Mouse (Mus musculus): ENCODE measurements around the gene Wfdc3. TPM values are rescaled to one million over a fixed set of nuclear protein-coding genes. Genes with fewer than 3 reads are reported as not detected.

Wfdc3 gene
- polyA plus RNA-seq, 1 experiment from 2014 or later: 1.0 TPM

DNA sequence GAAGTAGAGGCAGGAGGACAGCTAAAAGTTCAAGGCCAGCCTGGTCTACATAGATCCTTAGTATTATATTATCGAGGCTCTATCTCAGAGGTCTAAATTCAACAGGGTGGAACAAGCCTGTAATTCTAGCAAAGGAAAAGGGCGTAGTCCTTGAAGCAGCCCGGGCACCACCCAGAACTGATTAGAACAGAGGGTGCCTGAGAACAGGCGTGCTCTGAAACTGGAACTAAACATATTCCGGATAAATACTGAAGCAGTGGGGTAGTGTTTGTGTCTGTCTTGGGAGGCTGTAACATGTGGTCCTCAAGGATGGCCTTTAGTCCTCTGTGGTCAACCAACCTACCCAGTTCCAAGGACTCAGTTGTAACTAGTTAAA lies 28.2 kb upstream of the Wfdc3 start:
- Histone ChIP-seq H3K9me3 (replicated peaks) (no peaks in the 10 kb centered on the region), H3K27me3 (peaks cover 29% of the 10 kb centered on the region), H3K4me3 (replicated peaks) (peak overlapping the region; percentile 83), H3K36me3 (peaks cover 31% of the 10 kb centered on the region), H3K27ac (peak overlapping the region; percentile 95), H3K4me1 (replicated peaks) (peaks cover 48% of the 10 kb centered on the region), H3K9ac (peak overlapping the region; percentile 96), H3K4me2 (peak overlapping the region; percentile 78)
- DNase-seq: peak; percentile 55
- ATAC-seq (ENCODE audit: low read depth): peak; percentile 66
- 29% methylated on average over 5 of the region's 5 CpGs for WGBS (ENCODE audit: insufficient replicate concordance)

DNA sequence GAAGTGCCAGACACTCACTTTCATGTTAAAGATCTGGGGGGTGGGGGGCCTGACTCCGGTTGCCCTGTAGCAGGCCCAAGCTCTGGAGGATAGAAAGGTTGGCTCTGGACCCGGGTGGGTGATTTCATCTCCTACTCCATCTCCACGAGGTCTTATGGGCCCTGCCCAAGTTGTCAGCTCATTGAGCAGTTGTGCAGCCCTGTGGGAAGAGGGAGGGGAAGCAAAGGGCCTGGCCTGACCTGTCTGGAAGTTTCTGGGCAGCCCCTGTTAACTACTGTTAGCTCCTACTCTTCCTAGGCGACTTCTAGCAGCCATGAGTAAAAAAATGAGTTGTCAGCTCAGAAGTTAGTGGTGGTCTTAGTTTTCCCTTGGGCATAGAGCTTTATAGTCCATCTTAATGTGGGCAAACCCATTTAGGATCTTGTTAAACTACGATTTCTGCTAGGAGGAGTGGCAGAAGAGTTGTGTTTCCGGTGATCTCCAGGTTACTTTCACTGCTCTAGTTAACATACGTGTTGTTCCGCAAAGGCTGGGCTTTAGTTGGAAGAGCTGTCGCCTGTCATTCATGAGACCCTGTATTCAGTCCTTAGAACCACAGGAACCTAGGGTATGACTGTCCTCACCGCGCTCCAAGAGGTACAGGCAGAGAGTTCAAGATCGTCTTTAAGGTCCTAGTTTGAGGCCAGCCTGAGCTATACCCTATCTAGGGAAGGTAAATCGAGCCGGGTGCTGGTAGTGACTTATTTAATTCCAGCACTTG lies 27.7 kb upstream of the Wfdc3 start:
- Histone ChIP-seq H3K9me3 (replicated peaks) (no peaks in the 10 kb centered on the region), H3K4me2 (peak overlapping the region; percentile 78), H3K36me3 (peaks cover 32% of the 10 kb centered on the region), H3K4me1 (replicated peaks) (peaks cover 49% of the 10 kb centered on the region), H3K27me3 (peaks cover 24% of the 10 kb centered on the region), H3K9ac (peak overlapping the region; percentile 96), H3K4me3 (replicated peaks) (peak overlapping the region; percentile 83), H3K27ac (peak overlapping the region; percentile 95)
- 59% methylated on average over 14 of the region's 14 CpGs for WGBS (ENCODE audit: insufficient replicate concordance)
- DNase-seq (no peak), ATAC-seq (ENCODE audit: low read depth) (peak; percentile 6)

DNA sequence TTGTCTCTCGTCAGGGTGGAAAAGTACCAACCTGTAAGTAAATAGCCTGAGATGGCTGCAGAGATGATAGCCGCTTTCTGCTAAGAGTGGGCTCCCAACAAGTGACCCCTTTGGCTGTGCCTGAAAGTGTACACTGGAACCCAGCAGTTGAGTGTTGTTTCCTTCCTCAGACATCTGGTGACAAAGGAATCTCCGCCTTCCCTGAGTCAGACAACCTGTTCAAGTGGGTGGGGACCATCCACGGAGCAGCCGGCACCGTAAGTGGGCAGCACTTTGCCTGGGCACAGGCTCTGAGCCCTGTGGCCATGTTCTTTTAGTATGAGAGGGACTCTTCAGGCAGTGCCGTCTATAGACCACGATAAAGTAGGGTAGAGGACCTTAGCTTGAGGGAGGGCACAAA lies 25.4 kb upstream of the Wfdc3 start:
- no peak for ATAC-seq (ENCODE audit: low read depth)
- Histone ChIP-seq H3K4me1 (replicated peaks) (peaks cover 62% of the 10 kb centered on the region), H3K27me3 (peaks cover under 1% of the 10 kb centered on the region), H3K9ac (peak overlapping the region; percentile 96), H3K9me3 (replicated peaks) (no peaks in the 10 kb centered on the region), H3K4me2 (peak overlapping the region; percentile 78), H3K4me3 (replicated peaks) (peak overlapping the region; percentile 83), H3K36me3 (peaks cover 55% of the 10 kb centered on the region), H3K27ac (peak overlapping the region; percentile 95)
- DNase-seq: no peak
- 64% methylated on average over 8 of the region's 8 CpGs for WGBS (ENCODE audit: insufficient replicate concordance)

DNA sequence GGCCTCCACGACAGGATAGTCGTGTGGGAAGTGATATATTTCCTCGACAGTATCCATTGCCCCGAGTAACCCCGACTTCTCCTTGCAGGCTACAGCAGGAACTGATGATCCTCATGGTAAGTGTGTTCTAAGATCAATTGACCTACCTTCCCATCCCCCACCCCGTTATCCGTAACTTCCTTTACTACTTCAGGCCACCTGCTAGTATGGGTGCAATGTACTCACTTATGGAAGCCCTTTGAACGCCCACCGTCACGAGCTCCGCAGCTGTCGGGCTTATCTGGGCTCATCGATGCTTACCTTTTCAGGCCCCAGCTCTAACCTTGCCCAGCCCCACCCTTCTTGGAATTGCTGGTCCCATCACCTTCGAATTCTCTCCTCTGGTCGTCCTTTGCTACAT lies 24.5 kb upstream of the Wfdc3 start:
- Histone ChIP-seq H3K9ac (peak overlapping the region; percentile 96), H3K4me1 (replicated peaks) (peaks cover 64% of the 10 kb centered on the region), H3K27ac (peak overlapping the region; percentile 95), H3K27me3 (no peaks in the 10 kb centered on the region), H3K9me3 (replicated peaks) (no peaks in the 10 kb centered on the region), H3K4me2 (peak overlapping the region; percentile 78), H3K4me3 (replicated peaks) (peak overlapping the region; percentile 83), H3K36me3 (peaks cover 63% of the 10 kb centered on the region)
- ATAC-seq (ENCODE audit: low read depth): no peak
- WGBS (ENCODE audit: insufficient replicate concordance): under 1% methylated on average over 15 of the region's 15 CpGs
- no peak for DNase-seq

DNA sequence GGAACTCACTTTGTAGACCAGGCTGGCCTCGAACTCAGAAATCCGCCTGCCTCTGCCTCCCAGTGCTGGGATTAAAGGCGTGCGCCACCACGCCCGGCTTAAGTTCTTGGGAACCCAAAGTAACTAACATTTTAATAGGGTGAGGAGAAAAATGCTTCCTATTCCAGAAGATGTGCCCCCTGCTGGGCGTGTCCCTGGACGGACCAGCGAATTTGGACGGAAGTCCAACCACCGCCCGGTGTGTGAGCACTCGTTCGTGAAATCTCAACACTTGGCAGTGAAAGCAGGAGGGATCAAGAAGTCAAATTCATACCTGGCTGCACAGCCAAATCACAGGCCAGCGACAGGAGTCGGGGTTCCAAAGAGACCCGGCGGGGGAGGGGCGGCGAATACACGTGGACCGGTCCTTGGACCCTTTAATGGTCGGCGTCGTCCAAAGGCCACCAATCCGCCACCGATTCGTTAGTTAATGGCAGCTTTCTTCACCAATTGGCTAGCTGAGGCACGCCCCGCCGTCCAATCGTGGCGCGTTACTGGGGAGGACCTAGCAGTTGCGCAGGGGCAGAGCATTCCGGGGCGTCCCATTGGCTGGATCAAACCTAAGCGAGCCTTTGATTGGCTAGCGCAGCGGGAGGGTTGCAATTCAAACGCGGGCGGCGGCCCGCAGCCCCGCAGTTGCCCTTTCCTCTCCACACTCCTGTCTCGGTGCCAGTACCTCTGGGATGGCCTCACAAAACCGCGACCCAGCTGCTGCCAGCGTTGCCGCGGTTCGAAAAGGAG lies 23.7 kb upstream of the Wfdc3 start, which contains the start of gene Ube2c:
Ube2c (plus strand) TSS at position 641 of the 780 bp plus-strand sequence.
- Histone ChIP-seq H3K27me3 (no peaks in the 10 kb centered on the region), H3K36me3 (peaks cover 71% of the 10 kb centered on the region), H3K4me1 (replicated peaks) (peaks cover 68% of the 10 kb centered on the region), H3K9ac (peak within 1 kb of the TSS; percentile 96), H3K4me3 (replicated peaks) (peak within 1 kb of the TSS; percentile 83), H3K27ac (peak within 1 kb of the TSS; percentile 95), H3K9me3 (replicated peaks) (no peaks in the 10 kb centered on the region), H3K4me2 (peak within 1 kb of the TSS; percentile 78)
- ATAC-seq (ENCODE audit: low read depth): peak; percentile 94
- WGBS (ENCODE audit: insufficient replicate concordance): 2% methylated on average over 53 of the region's 53 CpGs
- DNase-seq: peak; percentile 99

DNA sequence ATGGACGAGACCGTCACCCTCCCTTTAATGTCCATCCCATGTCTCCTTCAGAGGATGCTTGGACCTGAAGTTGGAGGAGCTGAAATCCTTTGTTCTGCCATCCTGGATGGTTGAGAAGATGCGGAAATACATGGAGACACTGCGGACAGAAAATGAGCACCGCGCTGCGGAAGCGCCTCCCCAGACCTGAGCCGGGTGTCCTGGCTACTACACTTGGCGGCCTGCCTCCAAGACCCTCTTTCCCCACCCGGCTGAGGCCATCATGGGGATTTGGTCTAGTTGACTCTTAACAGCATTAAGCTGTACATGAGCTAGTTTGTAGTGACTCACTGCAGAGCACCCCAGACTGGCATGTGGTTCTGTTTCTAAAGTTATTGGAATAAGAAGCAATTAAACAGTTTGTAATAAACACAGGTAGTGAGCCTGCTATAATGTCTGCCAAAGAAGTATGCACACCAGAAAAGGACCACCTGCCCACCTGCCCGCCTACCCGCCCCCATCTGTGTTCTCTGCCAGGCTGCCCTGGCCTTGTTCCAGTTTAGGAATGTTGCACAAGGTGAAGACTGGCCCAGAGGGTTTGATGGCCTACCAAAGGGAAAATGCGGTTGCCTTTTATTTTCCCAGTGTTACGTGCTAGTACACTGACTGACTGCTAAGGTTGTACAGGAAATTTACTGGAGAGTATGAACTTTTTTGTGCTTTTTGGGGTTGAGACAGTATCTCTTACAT lies 22.2 kb upstream of the Wfdc3 start:
- Histone ChIP-seq H3K36me3 (peaks cover 76% of the 10 kb centered on the region), H3K27ac (peak overlapping the region; percentile 65), H3K9me3 (replicated peaks) (no peaks in the 10 kb centered on the region), H3K9ac (peak overlapping the region; percentile 22), H3K27me3 (no peaks in the 10 kb centered on the region), H3K4me2 (peak overlapping the region; percentile 73), H3K4me1 (replicated peaks) (peaks cover 63% of the 10 kb centered on the region), H3K4me3 (replicated peaks) (peak overlapping the region; percentile 67; the same call in 1 of the 2 replicates)
- WGBS (ENCODE audit: insufficient replicate concordance): 92% methylated on average over 15 of the region's 15 CpGs
- DNase-seq (no peak), ATAC-seq (ENCODE audit: low read depth) (no peak)

DNA sequence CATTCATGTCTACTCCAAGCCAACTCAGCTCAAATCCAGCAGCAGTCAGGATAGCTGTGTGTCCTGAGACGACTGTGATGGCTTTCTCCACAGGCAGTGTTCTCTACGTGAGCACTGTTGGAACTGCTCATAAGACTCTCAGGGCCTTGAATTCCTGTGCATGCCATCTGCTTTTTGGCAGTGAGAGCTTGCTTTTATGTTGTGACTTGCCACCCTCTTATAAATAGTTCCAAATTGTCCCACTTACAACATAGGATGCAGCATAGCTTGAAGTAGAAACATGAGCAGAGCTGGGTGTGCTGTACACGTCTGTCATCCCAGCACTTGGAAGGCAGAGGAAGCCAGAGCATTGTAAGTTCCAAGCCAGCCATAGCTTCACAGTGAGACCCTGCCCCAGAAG lies 20.1 kb upstream of the Wfdc3 start:
- Histone ChIP-seq H3K9me3 (replicated peaks) (no peaks in the 10 kb centered on the region), H3K9ac (peak overlapping the region; percentile 33; the same call in 1 of the 2 replicates), H3K4me3 (replicated peaks) (no peak overlapping the region), H3K27me3 (no peaks in the 10 kb centered on the region), H3K4me2 (no peak overlapping the region), H3K4me1 (replicated peaks) (peaks cover 63% of the 10 kb centered on the region), H3K27ac (peak overlapping the region; percentile 71), H3K36me3 (peaks cover 76% of the 10 kb centered on the region)
- 73% methylated on average over 3 of the region's 3 CpGs for WGBS (ENCODE audit: insufficient replicate concordance)
- ATAC-seq (ENCODE audit: low read depth) (no peak), DNase-seq (no peak)

DNA sequence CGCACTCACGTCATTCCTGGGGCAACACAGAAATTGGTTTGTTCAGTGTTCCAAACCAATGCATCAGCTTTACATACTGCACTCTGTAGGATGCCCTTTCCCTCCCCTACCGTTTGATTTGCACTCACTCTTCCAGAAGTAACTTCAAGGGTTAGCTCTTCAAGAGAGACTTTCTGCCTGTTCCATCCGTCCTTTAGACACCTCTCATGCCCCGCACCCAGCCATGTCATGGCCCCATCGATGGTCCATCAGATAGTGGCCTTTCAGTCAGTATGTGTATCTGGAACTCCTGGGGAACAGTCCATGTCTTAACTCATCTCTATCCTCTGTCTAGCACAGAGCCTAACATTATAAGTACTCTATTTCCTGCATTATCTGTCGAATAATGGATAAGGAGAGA lies 16.9 kb upstream of the Wfdc3 start:
- DNase-seq (no peak), ATAC-seq (ENCODE audit: low read depth) (0 out of 2 replicates have a peak, but pooled peaks have one; percentile 7)
- Histone ChIP-seq H3K9me3 (replicated peaks) (no peaks in the 10 kb centered on the region), H3K27me3 (no peaks in the 10 kb centered on the region), H3K36me3 (peaks cover 89% of the 10 kb centered on the region), H3K4me1 (replicated peaks) (peaks cover 80% of the 10 kb centered on the region), H3K4me2 (peak overlapping the region; percentile 56; the same call in 1 of the 2 replicates), H3K9ac (peak overlapping the region; percentile 68), H3K27ac (peak overlapping the region; percentile 98), H3K4me3 (replicated peaks) (no peak overlapping the region)
- 79% methylated on average over 7 of the region's 7 CpGs for WGBS (ENCODE audit: insufficient replicate concordance)

DNA sequence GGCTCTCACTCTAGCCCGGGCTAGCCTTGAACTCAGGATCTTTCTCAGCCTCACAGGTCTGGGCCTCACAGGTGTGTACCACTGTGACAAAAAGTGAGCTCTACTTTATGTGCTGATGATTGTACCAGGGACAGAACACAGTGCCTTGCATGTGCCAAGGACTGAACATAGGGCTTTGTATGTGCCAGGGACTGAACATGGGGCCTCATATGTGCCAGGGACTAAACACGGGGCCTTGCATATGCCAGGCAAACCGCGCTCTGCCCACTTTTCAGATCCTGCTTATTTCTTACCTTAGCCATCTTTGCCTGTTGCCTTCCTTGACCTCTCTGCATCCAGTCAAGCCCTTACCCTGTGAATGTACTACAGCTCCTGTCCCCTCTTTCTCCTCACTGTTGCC lies 16.2 kb upstream of the Wfdc3 start:
- no peak overlapping the region for H3K4me3 ChIP-seq (replicated peaks)
- H3K4me1 ChIP-seq (replicated peaks): peaks cover 81% of the 10 kb centered on the region
- peak overlapping the region; percentile 56 for H3K4me2 ChIP-seq
- H3K9me3 ChIP-seq (replicated peaks): no peaks in the 10 kb centered on the region
- no peak for DNase-seq
- peaks cover 89% of the 10 kb centered on the region for H3K36me3 ChIP-seq
- peak overlapping the region; percentile 98 for H3K27ac ChIP-seq
- ATAC-seq (ENCODE audit: low read depth): no peak
- H3K27me3 ChIP-seq: no peaks in the 10 kb centered on the region
- WGBS (ENCODE audit: insufficient replicate concordance): 88% methylated on average over 4 of the region's 4 CpGs
- H3K9ac ChIP-seq: peak overlapping the region; percentile 68

DNA sequence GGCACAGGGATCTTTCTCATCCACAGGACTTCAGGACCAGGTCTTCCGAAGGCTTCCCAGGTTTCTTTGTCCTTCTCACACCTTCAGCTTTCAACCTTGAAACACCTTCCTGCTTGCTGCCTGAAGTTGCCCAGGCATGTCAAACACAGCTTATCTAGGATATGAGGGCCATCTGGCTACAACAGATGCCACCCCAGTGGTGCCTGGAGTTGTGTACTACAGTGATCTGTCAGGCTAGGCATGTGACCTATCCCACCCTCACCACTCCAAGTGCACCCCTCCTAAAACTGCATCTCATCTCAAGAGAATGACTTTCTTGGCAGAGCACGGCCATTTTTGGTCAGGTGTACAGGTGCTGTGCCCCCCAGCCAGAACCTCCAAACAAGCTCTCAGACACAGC lies 15.8 kb upstream of the Wfdc3 start:
- Histone ChIP-seq H3K9me3 (replicated peaks) (no peaks in the 10 kb centered on the region; the same call in 1 of the 2 replicates), H3K9ac (peak overlapping the region; percentile 68), H3K4me2 (peak overlapping the region; percentile 56), H3K27ac (peak overlapping the region; percentile 98), H3K4me3 (replicated peaks) (no peak overlapping the region), H3K36me3 (peaks cover 89% of the 10 kb centered on the region), H3K4me1 (replicated peaks) (peaks cover 81% of the 10 kb centered on the region), H3K27me3 (no peaks in the 10 kb centered on the region)
- ATAC-seq (ENCODE audit: low read depth): peak; percentile 90
- DNase-seq: peak; percentile 75
- 65% methylated on average over 2 of the region's 2 CpGs for WGBS (ENCODE audit: insufficient replicate concordance)

All from liver, embryonic 13.5 days (tissue).